Mouse (Mus musculus) neural tube, embryonic 11.5 days (tissue): ENCODE data around the gene Coro2b. TPM values are rescaled to one million over a fixed set of nuclear protein-coding genes. Genes with fewer than 3 reads are reported as not detected.
A peak's percentile ranks its signal among the peaks of the same experiment; 100 is the strongest.

ENCODE experiments used
- ATAC-seq: fragments of 200-750 bp; cut with Nextera tagmentation; 2 replicates; pipeline ENCODE4 v1.8.0; 2017; ENCODE audit warnings: moderate number of reproducible peaks, mild to moderate bottlenecking, moderate TSS enrichment, moderate library complexity; ENCODE audit not compliant: insufficient read depth, low FRiP score, low TSS enrichment
- DNase-seq: peaks from one replicate; pipeline ENCODE4 v3.0.0-alpha.2; 2015; ENCODE audit warnings: low spot score
- H3K27ac ChIP-seq: fragments of 300-500 bp; sonication (generic); 2 replicates; pipeline ENCODE4 v1.5.1; 2014; ENCODE audit warnings: low read depth, mild to moderate bottlenecking, low read length
- H3K27me3 ChIP-seq: fragments of 300-500 bp; sonication (generic); 2 replicates; pipeline ENCODE4 v1.6.1; 2014; ENCODE audit warnings: mild to moderate bottlenecking, low read length, mixed read lengths; ENCODE audit not compliant: control insufficient read depth, insufficient read depth
- H3K36me3 ChIP-seq: fragments of 300-500 bp; sonication (generic); 2 replicates; pipeline ENCODE4 v1.6.1; 2014; ENCODE audit warnings: mild to moderate bottlenecking, low read length, moderate library complexity, mixed read lengths; ENCODE audit not compliant: control insufficient read depth, insufficient read depth
- H3K4me1 ChIP-seq: fragments of 300-500 bp; sonication (generic); 2 replicates; pipeline ENCODE4 v1.6.1; 2014; ENCODE audit warnings: low read length, mixed read lengths; ENCODE audit not compliant: control insufficient read depth, insufficient read depth
- H3K4me2 ChIP-seq: fragments of 300-500 bp; sonication (generic); 2 replicates; pipeline ENCODE4 v1.6.1; 2014; ENCODE audit warnings: low read depth, mild to moderate bottlenecking, moderate library complexity
- H3K4me3 ChIP-seq: fragments of 300-500 bp; sonication (generic); 2 replicates; pipeline ENCODE4 v1.5.1; 2014; ENCODE audit warnings: low read depth, low read length
- H3K9ac ChIP-seq: fragments of 300-500 bp; sonication (generic); 2 replicates; pipeline ENCODE4 v1.6.1; 2014; ENCODE audit warnings: mild to moderate bottlenecking, low read length
- H3K9me3 ChIP-seq: fragments of 300-500 bp; sonication (generic); 2 replicates; pipeline ENCODE4 v1.6.1; 2016; ENCODE audit warnings: low read length; ENCODE audit not compliant: control insufficient read depth
- WGBS: fragments of 180-500 bp; shearing (Covaris S2); extraction: QIAGEN DNeasy Blood & Tissue Kit; methylation state at CpG from one replicate; pipeline ENCODE4 v1.1.7; 2014; 5-methylcytosine and 5-hydroxymethylcytosine counted together
- polyA plus RNA-seq: library from polyadenylated mRNA; unstranded; fragments of >200 nt; fragmentation: Nextera tagmentation; extraction: Ambion mirVana; gene quantifications from 2 replicates; pipeline ENCODE4 v1.2.1, GENCODE M21; 2014

The Coro2b gene
- polyA plus RNA-seq, result 23.7 and 24.5 TPM in 2 replicates

- DNase-seq, result peak; percentile 86
- Histone ChIP-seq H3K9me3 (no peaks in the 10 kb centered on the region), H3K9ac (peak within 1 kb of the TSS; percentile 92), H3K36me3 (no peaks in the 10 kb centered on the region), H3K4me1 (peaks cover 31% of the 10 kb centered on the region), H3K27me3 (no peaks in the 10 kb centered on the region), H3K27ac (peak within 1 kb of the TSS; percentile 87), H3K4me3 (peak within 1 kb of the TSS; percentile 73), H3K4me2 (peak within 1 kb of the TSS; percentile 81)
- under 1% methylated on average over 71 of the region's 74 CpGs for WGBS
- peak; percentile 73 for ATAC-seq
These were observed at the start of gene Coro2b for GRCm38 (mm10) chr9:62536655-62537631. TSS of gene Coro2b (minus strand) at chr9:62537044.

GRCm38 (mm10) chr9:62577558-62577957 is 40.7 kb upstream of the Coro2b start:
- H3K4me2 ChIP-seq, result no peak overlapping the region
- no peaks in the 10 kb centered on the region for H3K9me3 ChIP-seq
- 62% methylated on average over 1 of the region's 1 CpGs for WGBS
- H3K4me3 ChIP-seq, result no peak overlapping the region
- DNase-seq (no peak), ATAC-seq (no peak)
- H3K4me1 ChIP-seq, result no peaks in the 10 kb centered on the region
- H3K9ac ChIP-seq, result no peak overlapping the region
- H3K27ac ChIP-seq, result no peak overlapping the region
- no peaks in the 10 kb centered on the region for H3K27me3 ChIP-seq
- H3K36me3 ChIP-seq, result no peaks in the 10 kb centered on the region

- 89% methylated on average over 6 of the region's 6 CpGs for whole genome bisulfite sequencing
- H3K4me2 ChIP-seq, result no peak overlapping the region
These were observed 32.3 kb upstream of the Coro2b start for GRCm38 (mm10) chr9:62569121-62569520.

GRCm38 (mm10) chr9:62567818-62568217 is 31.0 kb upstream of the Coro2b start:
- no peaks in the 10 kb centered on the region for H3K4me1 ChIP-seq
- H3K27me3 ChIP-seq, result no peaks in the 10 kb centered on the region
- H3K4me3 ChIP-seq, result no peak overlapping the region
- H3K36me3 ChIP-seq, result no peaks in the 10 kb centered on the region
- H3K4me2 ChIP-seq, result no peak overlapping the region
- WGBS, result 84% methylated on average over 1 of the region's 1 CpGs
- no peaks in the 10 kb centered on the region for H3K9me3 ChIP-seq
- ATAC-seq (no peak), DNase-seq (no peak)
- no peak overlapping the region for H3K9ac ChIP-seq
- no peak overlapping the region for H3K27ac ChIP-seq

More at GRCm38 (mm10) chr9:62569121-62569520, 32.3 kb upstream of the Coro2b start:
- ATAC-seq (no peak), DNase-seq (no peak)
- no peak overlapping the region for H3K27ac ChIP-seq
- H3K36me3 ChIP-seq, result no peaks in the 10 kb centered on the region
- H3K4me1 ChIP-seq, result no peaks in the 10 kb centered on the region
- no peaks in the 10 kb centered on the region for H3K9me3 ChIP-seq
- no peak overlapping the region for H3K4me3 ChIP-seq
- H3K27me3 ChIP-seq, result no peaks in the 10 kb centered on the region
- H3K9ac ChIP-seq, result no peak overlapping the region

- H3K4me3 ChIP-seq, result no peak overlapping the region
- H3K36me3 ChIP-seq, result no peaks in the 10 kb centered on the region
- no peaks in the 10 kb centered on the region for H3K9me3 ChIP-seq
- no peak overlapping the region for H3K27ac ChIP-seq
- no peak overlapping the region for H3K9ac ChIP-seq
- H3K4me1 ChIP-seq, result no peaks in the 10 kb centered on the region
- ATAC-seq, result no peak
- WGBS, result 86% methylated on average over 6 of the region's 6 CpGs
- no peaks in the 10 kb centered on the region for H3K27me3 ChIP-seq
- no peak overlapping the region for H3K4me2 ChIP-seq
- DNase-seq, result no peak
These were observed 25.4 kb upstream of the Coro2b start for GRCm38 (mm10) chr9:62562236-62562635.

- Histone ChIP-seq H3K4me3 (no peak overlapping the region), H3K4me2 (no peak overlapping the region), H3K4me1 (no peaks in the 10 kb centered on the region), H3K9me3 (no peaks in the 10 kb centered on the region), H3K36me3 (no peaks in the 10 kb centered on the region), H3K27ac (no peak overlapping the region), H3K27me3 (no peaks in the 10 kb centered on the region), H3K9ac (no peak overlapping the region)
- 89% methylated on average over 4 of the region's 4 CpGs for WGBS
- DNase-seq (no peak), ATAC-seq (no peak)
These were observed 23.6 kb upstream of the Coro2b start for GRCm38 (mm10) chr9:62560432-62560831.

GRCm38 (mm10) chr9:62560006-62560405 is 23.2 kb upstream of the Coro2b start:
- WGBS, result 73% methylated on average over 5 of the region's 5 CpGs
- H3K36me3 ChIP-seq, result no peaks in the 10 kb centered on the region
- ATAC-seq, result no peak

GRCm38 (mm10) chr9:62559446-62559845 is 22.6 kb upstream of the Coro2b start:
- Histone ChIP-seq H3K27me3 (no peaks in the 10 kb centered on the region), H3K27ac (no peak overlapping the region), H3K9me3 (no peaks in the 10 kb centered on the region), H3K36me3 (no peaks in the 10 kb centered on the region), H3K4me1 (peaks cover 6% of the 10 kb centered on the region), H3K9ac (no peak overlapping the region), H3K4me3 (no peak overlapping the region), H3K4me2 (no peak overlapping the region)
- ATAC-seq (no peak), DNase-seq (no peak)
- 86% methylated on average over 3 of the region's 3 CpGs for WGBS

More at GRCm38 (mm10) chr9:62560006-62560405, 23.2 kb upstream of the Coro2b start:
- no peak overlapping the region for H3K27ac ChIP-seq
- no peak overlapping the region for H3K4me3 ChIP-seq
- no peak for DNase-seq
- H3K9ac ChIP-seq, result no peak overlapping the region
- H3K4me1 ChIP-seq, result peaks cover 4% of the 10 kb centered on the region; the same call in 1 of the 2 replicates
- H3K27me3 ChIP-seq, result no peaks in the 10 kb centered on the region
- H3K4me2 ChIP-seq, result no peak overlapping the region
- H3K9me3 ChIP-seq, result no peaks in the 10 kb centered on the region

GRCm38 (mm10) chr9:62558058-62558457 is 21.2 kb upstream of the Coro2b start:
- Histone ChIP-seq H3K4me1 (peaks cover 11% of the 10 kb centered on the region), H3K9me3 (no peaks in the 10 kb centered on the region), H3K36me3 (no peaks in the 10 kb centered on the region), H3K27ac (no peak overlapping the region), H3K27me3 (no peaks in the 10 kb centered on the region), H3K4me2 (no peak overlapping the region), H3K4me3 (no peak overlapping the region), H3K9ac (no peak overlapping the region)
- 88% methylated on average over 8 of the region's 8 CpGs for WGBS
- no peak for DNase-seq
- no peak for ATAC-seq
